9 mouse cellular contexts compared by ENCODE assay signal in the genomic region with DNA sequence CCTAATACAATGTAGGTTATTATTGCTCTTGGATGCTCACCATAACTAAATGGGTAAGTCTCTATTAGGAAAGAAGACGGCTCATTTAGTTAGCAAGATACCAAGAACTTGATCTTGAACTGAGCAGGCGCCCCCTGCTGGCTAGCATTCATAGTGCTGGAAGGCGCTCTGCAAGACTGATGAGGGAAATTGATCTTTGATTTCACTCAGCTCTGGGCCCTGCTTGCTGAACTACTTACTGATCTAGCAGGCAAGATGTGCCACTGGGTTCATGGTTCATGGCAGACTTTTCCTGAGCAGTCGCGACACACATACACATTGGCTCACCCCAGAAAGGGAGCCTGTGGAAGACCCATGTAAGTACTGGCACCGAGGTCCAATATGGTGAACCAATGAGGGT. TPM values are rescaled to one million over a fixed set of nuclear protein-coding genes. Genes with fewer than 3 reads are reported as not detected.
DNase-seq lines count a peak whose midpoint lies in the region; ATAC-seq and TF ChIP-seq lines count a peak whose summit lies in the region.
"Had no signal": no experiment of that assay in that cellular context is flagged by ENCODE, and none has a peak within 500 bp of the region (broad histone marks: within the 10 kb centered on the region; RNA-seq: fewer than 3 reads in every experiment).

No protein-coding gene starts in this region.

- no peak for TF ChIP-seq POLR2A in small intestine, adult 2 months (IDR thresholded peaks at IDR 0.05; ENCODE audit: low read depth, low read length)

- peak; percentile 98 for TF ChIP-seq CTCF in layer of hippocampus, adult 2 months (conservative IDR thresholded peaks at IDR 0.05)
- TF ChIP-seq CTCF in small intestine, adult 2 months (IDR thresholded peaks at IDR 0.05; ENCODE audit: extremely low read depth, insufficient read length, insufficient replicate concordance, low read depth, low read length): peak; percentile 76; the same call in 1 of the 2 replicates

- no peak for ATAC-seq in erythroid progenitor cell, adult 5-6 weeks (replicated peaks; ENCODE audit: low FRiP score, poor library complexity, severe bottlenecking)

- H3K36me3 ChIP-seq in small intestine, adult 2 months (ENCODE audit: control insufficient read depth, insufficient read depth, low read length): no peaks in the 10 kb centered on the region
- H3K36me3 ChIP-seq: hindbrain, embryonic 15.5 days had no signal

- H3K27me3 ChIP-seq in small intestine, adult 2 months (ENCODE audit: control insufficient read depth, insufficient read depth, low read length): no peaks in the 10 kb centered on the region
- H3K27me3 ChIP-seq: hindbrain, embryonic 15.5 days had no signal

- H3K4me1 ChIP-seq in small intestine, adult 2 months (ENCODE audit: control insufficient read depth, insufficient read depth, insufficient read length, low read length): no peaks in the 10 kb centered on the region

- WGBS in small intestine, adult 2 months: 29% methylated on average over 6 of the region's 6 CpGs

- DNase-seq in 416B (ENCODE audit: low read depth) (peak; percentile 78), ES-CJ7 (ENCODE audit: low read depth, low spot score) (peak; percentile 93)
- peak; percentile 42 for DNase-seq in cerebellum, adult 11-12 months
- peak; percentile 8 for DNase-seq in gastrocnemius, postnatal 25 days
- peak; percentile 34 to 87 for DNase-seq in layer of hippocampus, adult 2 months (ENCODE audit: low spot score in 2 of 2)
- peak; percentile 80 for DNase-seq in lung, postnatal 10 days

- no peak overlapping the region for H3K27ac ChIP-seq in layer of hippocampus, adult 2 months
- no peak overlapping the region for H3K27ac ChIP-seq in small intestine, adult 2 months (ENCODE audit: insufficient read depth, low read depth, low read length)
- H3K27ac ChIP-seq: hindbrain, embryonic 15.5 days had no signal

- H3K4me3 ChIP-seq in layer of hippocampus, adult 2 months: no peak overlapping the region
- no peak overlapping the region for H3K4me3 ChIP-seq in small intestine, adult 2 months (ENCODE audit: low read depth, low read length)
- H3K4me3 ChIP-seq: hindbrain, embryonic 15.5 days had no signal

RNA-seq across cellular contexts. Expression of gene M6pr, which starts 4.2 kb away (rescaled TPM):
- total RNA-seq in gastrocnemius, postnatal 25 days (2021): 10 to 100 TPM; 20.2 to 20.3 TPM
- 10 to 100 TPM; 75.9 to 78.9 TPM for total RNA-seq in layer of hippocampus, adult 2 months (2021)
- 15.2 and 23.9 TPM in 2 replicates for polyA plus RNA-seq in small intestine, adult 2 months (2012; rRNA removed)
- total RNA-seq in erythroid progenitor cell, adult 5-6 weeks (2015; ENCODE audit: low replicate concordance): 48.2 and 50.8 TPM in 2 replicates
- 74.6 and 75.7 TPM in 2 replicates for total RNA-seq in erythroid progenitor cell, adult 5-6 weeks (2017; ENCODE audit: low replicate concordance)

RNA-seq across cellular contexts. Expression of gene Klrg1, which starts 21.7 kb away (rescaled TPM):
- not detected for total RNA-seq in gastrocnemius, postnatal 25 days (2021)
- under 1 TPM; 0.33 to 0.91 TPM for total RNA-seq in layer of hippocampus, adult 2 months (2021)
- 0.14 and 0.28 TPM in 2 replicates for polyA plus RNA-seq in small intestine, adult 2 months (2012; rRNA removed)
- total RNA-seq in erythroid progenitor cell, adult 5-6 weeks (2015; ENCODE audit: low replicate concordance): 0.72 TPM in 1 of 2 replicates, not detected in the other
- total RNA-seq in erythroid progenitor cell, adult 5-6 weeks (2017; ENCODE audit: low replicate concordance): not detected in 2 replicates

RNA-seq across cellular contexts. Expression of gene Phc1, which starts 36.0 kb away (rescaled TPM):
- total RNA-seq in gastrocnemius, postnatal 25 days (2021): 10 to 100 TPM; 16.1 to 17.6 TPM
- total RNA-seq in layer of hippocampus, adult 2 months (2021): 10 to 100 TPM; 63.7 to 71.1 TPM
- 10.5 and 13.6 TPM in 2 replicates for polyA plus RNA-seq in small intestine, adult 2 months (2012; rRNA removed)
- total RNA-seq in erythroid progenitor cell, adult 5-6 weeks (2015; ENCODE audit: low replicate concordance): 2.2 and 8.0 TPM in 2 replicates
- total RNA-seq in erythroid progenitor cell, adult 5-6 weeks (2017; ENCODE audit: low replicate concordance): 1.0 and 1.4 TPM in 2 replicates

Comparison
In these comparisons a context has a peak if more than half of its experiments do, and no peak if none do; other contexts are left out.
1. DNase-seq: peak in every context shown above with its lines; median percentile 93 in ES-CJ7; 80 in lung, postnatal 10 days; 78 in 416B; 60 in layer of hippocampus, adult 2 months; 42 in cerebellum, adult 11-12 months; 8 in gastrocnemius, postnatal 25 days.